Mouse (Mus musculus) hindbrain, embryonic 16.5 days (tissue): ENCODE data around the gene Abr. TPM values are rescaled to one million over a fixed set of nuclear protein-coding genes. Genes with fewer than 3 reads are reported as not detected.

Source experiments
- ATAC-seq: fragments of 200-750 bp; cut with Nextera tagmentation; 2 replicates; pipeline ENCODE4 v1.8.0; 2017; ENCODE audit warnings: moderate TSS enrichment, moderate library complexity
- H3K27ac ChIP-seq: fragments of 300-500 bp; sonication (generic); 2 replicates; pipeline ENCODE4 v1.5.1; 2014; ENCODE audit warnings: low read depth, mild to moderate bottlenecking, control low read depth, low read length, moderate library complexity
- H3K27me3 ChIP-seq: fragments of 300-500 bp; sonication (generic); replicated peaks from 2 replicates; pipeline ENCODE4 v1.6.1; 2014; ENCODE audit warnings: low read length; ENCODE audit not compliant: control insufficient read depth, insufficient read depth
- H3K36me3 ChIP-seq: fragments of 300-500 bp; sonication (generic); 2 replicates; pipeline ENCODE4 v1.6.1; 2014; ENCODE audit warnings: mild to moderate bottlenecking, low read length, moderate library complexity, mixed read lengths; ENCODE audit not compliant: control insufficient read depth, insufficient read depth
- H3K4me1 ChIP-seq: fragments of 300-500 bp; sonication (generic); 2 replicates; pipeline ENCODE4 v1.6.1; 2014; ENCODE audit warnings: low read depth, low read length; ENCODE audit not compliant: control insufficient read depth, insufficient read depth
- H3K4me2 ChIP-seq: fragments of 300-500 bp; sonication (generic); 2 replicates; pipeline ENCODE4 v1.6.1; 2014; ENCODE audit warnings: mild to moderate bottlenecking, low read length, control low read depth, moderate library complexity
- H3K4me3 ChIP-seq: fragments of 300-500 bp; sonication (generic); 2 replicates; pipeline ENCODE4 v1.5.1; 2014; ENCODE audit warnings: mild to moderate bottlenecking, low read length, control low read depth, moderate library complexity
- H3K9ac ChIP-seq: fragments of 300-500 bp; sonication (generic); 2 replicates; pipeline ENCODE4 v1.6.1; 2014; ENCODE audit warnings: low read depth, mild to moderate bottlenecking, control low read depth, low read length, moderate library complexity
- H3K9me3 ChIP-seq: fragments of 300-500 bp; sonication (generic); 2 replicates; pipeline ENCODE4 v1.6.1; 2014; ENCODE audit warnings: mild to moderate bottlenecking, low read length, moderate library complexity; ENCODE audit not compliant: control insufficient read depth
- WGBS: fragments of 180-500 bp; shearing (Covaris S2); extraction: QIAGEN DNeasy Blood & Tissue Kit; methylation state at CpG from one replicate; pipeline ENCODE4 v1.1.7; 2014; 5-methylcytosine and 5-hydroxymethylcytosine counted together
- polyA plus RNA-seq: library from polyadenylated mRNA; unstranded; fragments of >200 nt; fragmentation: Nextera tagmentation; extraction: Ambion mirVana; gene quantifications from 2 replicates; pipeline ENCODE4 v1.2.1, GENCODE M21; 2015

Gene Abr
- polyA plus RNA-seq, 1 experiment from 2014 or later, result 85.2 TPM

DNA sequence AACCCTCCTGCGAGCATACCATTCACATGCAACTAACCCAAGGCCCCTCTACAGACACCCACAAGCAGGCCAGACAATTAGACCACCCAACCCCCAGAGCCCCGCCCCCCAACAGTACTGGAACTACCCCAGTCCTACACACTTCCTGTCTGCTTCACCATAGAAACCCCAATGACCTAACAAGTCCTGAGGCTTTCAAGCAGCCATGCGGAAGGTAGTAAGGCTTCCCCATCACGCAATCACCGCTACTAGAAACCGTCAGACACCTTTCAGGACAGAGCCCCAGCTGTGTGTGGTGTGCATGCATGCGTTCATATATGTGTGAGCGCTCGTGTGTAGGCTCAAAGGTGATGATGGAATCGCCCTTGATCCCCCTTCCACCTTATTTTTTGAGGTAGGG is 165.2 kb downstream of the Abr start:
- Histone ChIP-seq H3K4me3 (no peak overlapping the region), H3K27me3 (no peaks in the 10 kb centered on the region), H3K4me2 (no peak overlapping the region), H3K9ac (no peak overlapping the region), H3K9me3 (no peaks in the 10 kb centered on the region), H3K27ac (peak overlapping the region; percentile 24), H3K4me1 (peaks cover 7% of the 10 kb centered on the region), H3K36me3 (peaks cover 46% of the 10 kb centered on the region)
- 61% methylated on average over 10 of the region's 10 CpGs for WGBS
- ATAC-seq, result peak; percentile 4; the same call in 1 of the 2 replicates

DNA sequence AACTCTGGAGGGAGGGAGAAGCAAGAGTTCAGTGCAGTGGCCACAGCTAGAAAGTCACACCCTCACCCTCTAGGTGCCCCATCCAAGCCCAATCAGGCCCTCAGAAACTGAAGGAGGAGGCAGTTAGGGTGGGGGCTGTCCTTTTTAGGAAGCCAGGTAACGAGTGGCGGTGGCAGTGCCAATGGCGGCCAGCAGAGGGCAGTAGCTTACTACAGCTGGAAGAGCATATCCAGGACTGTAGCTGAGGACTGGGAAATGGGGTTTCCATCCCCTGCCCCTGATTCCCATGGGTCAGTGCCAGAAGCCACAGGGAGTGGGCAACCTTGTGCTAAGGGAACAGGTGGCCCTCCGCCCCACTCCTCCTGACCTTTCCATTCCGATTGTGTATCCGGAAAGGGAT is 165.9 kb downstream of the Abr start:
- H3K4me3 ChIP-seq, result no peak overlapping the region
- H3K27me3 ChIP-seq, result no peaks in the 10 kb centered on the region
- peak overlapping the region; percentile 24; the same call in 1 of the 2 replicates for H3K27ac ChIP-seq
- H3K4me2 ChIP-seq, result no peak overlapping the region
- no peak overlapping the region for H3K9ac ChIP-seq
- H3K4me1 ChIP-seq, result peaks cover 7% of the 10 kb centered on the region
- H3K9me3 ChIP-seq, result no peaks in the 10 kb centered on the region
- peaks cover 44% of the 10 kb centered on the region for H3K36me3 ChIP-seq
- 14% methylated on average over 6 of the region's 6 CpGs for WGBS
- ATAC-seq, result peak; percentile 50; the same call in 1 of the 2 replicates

DNA sequence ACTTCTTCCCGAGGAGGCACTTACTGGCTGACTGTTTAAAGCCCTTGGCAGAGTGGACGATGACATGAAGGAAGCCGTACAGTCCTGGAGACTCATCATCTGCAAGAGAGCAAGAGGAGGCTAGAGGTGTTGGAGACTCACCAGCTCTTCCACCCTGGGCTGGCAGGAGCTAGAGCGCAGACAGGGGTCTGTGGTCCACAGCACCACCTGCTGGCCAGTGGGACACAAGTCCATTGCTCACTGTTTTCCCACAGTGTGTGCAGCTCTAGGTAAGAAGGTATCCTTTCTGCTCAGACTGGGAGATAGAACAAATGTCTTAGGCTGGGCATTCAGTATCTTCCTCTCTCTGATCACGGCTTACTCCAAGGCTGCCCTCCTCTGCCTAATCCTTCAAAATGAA is 167.6 kb downstream of the Abr start:
- Histone ChIP-seq H3K27me3 (no peaks in the 10 kb centered on the region), H3K4me2 (no peak overlapping the region), H3K9me3 (no peaks in the 10 kb centered on the region), H3K4me1 (peaks cover 19% of the 10 kb centered on the region), H3K27ac (no peak overlapping the region), H3K9ac (no peak overlapping the region), H3K36me3 (peaks cover 33% of the 10 kb centered on the region), H3K4me3 (no peak overlapping the region)
- peak; percentile 26; the same call in 1 of the 2 replicates for ATAC-seq
- WGBS, result 57% methylated on average over 5 of the region's 5 CpGs

DNA sequence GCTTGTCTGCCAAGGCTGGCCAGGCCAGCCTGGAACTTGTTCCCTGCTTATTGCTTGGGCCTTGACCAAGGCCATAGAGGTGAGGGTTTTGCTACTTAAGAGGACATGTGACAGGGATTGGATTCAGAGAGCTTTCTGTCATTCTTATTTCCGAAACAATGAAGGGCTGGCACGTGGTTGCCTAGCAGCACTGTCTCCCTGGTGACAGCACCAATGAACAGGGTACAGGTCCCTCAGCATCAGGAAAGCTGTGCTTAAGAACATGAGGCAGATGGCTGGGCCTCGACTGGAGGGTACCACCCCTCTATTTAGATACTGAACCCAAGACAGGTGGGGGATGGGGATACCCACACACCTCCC is 171.9 kb downstream of the Abr start:
- H3K36me3 ChIP-seq, result peaks cover 24% of the 10 kb centered on the region
- H3K27ac ChIP-seq, result peak overlapping the region; percentile 83
- H3K4me3 ChIP-seq, result no peak overlapping the region
- ATAC-seq, result peak; percentile 73
- peak overlapping the region; percentile 8; the same call in 1 of the 2 replicates for H3K9ac ChIP-seq
- H3K27me3 ChIP-seq, result no peaks in the 10 kb centered on the region
- 13% methylated on average over 3 of the region's 3 CpGs for WGBS
- H3K4me1 ChIP-seq, result peaks cover 27% of the 10 kb centered on the region
- no peaks in the 10 kb centered on the region for H3K9me3 ChIP-seq
- H3K4me2 ChIP-seq, result no peak overlapping the region

DNA sequence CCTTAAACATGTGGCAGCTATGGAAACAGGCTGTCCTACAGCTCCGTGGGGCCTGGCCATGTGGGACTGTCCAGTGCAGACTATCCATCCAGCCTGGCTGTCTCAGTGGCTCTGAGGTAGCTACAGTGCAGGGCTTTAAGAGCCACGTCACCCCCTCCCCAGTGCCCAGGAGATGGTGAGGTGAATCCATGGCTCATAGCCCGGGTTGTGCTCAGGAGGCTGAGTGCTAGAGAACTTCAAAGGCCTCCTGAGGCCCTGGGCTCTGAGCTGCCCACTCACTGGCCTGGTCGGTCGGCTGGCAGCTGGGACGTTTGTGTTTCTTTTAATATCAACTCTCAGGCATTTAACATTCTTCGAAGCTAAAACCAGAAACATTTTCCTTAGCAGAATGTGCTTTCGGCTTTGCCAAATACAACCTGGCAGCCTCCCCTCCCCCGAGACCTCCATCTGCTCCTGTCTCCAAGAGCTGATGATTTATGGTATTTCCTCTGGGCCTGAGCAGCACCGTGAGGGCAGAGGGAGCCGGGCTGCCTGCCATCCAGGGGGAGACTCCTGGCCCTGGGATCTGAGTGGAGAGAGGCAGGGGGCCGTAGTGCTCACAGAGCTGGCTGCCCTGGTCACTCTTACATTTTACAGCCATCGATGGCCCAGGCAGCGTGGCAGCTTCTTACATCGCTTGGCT is 172.5 kb downstream of the Abr start:
- no peak overlapping the region for H3K4me3 ChIP-seq
- peak; percentile 74 for ATAC-seq
- 10% methylated on average over 15 of the region's 15 CpGs for WGBS
- H3K36me3 ChIP-seq, result peaks cover 24% of the 10 kb centered on the region
- H3K27ac ChIP-seq, result peak overlapping the region; percentile 83
- H3K9ac ChIP-seq, result peak overlapping the region; percentile 8
- no peaks in the 10 kb centered on the region for H3K27me3 ChIP-seq
- no peaks in the 10 kb centered on the region for H3K9me3 ChIP-seq
- peaks cover 27% of the 10 kb centered on the region for H3K4me1 ChIP-seq
- no peak overlapping the region for H3K4me2 ChIP-seq

DNA sequence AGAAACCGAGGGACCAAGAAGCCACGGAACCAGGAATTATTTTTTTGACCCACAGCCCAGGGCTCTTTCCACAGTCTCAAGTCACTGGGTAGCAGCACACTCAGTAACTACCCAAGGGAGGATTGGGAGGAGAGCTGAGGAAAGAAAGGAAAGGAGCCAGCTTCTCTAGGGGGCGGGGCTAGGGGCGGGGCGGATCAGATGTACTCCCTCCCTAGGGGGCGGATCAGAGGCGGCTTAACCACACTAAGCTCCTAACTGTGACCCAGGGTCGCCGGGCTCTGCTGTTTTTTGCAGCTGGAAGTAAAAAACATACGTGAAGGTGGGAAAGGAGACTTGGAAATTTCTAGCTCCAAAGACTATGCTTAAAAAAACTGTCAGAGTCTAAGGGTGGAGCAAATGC is 175.9 kb downstream of the Abr start:
- ATAC-seq, result no peak

DNA sequence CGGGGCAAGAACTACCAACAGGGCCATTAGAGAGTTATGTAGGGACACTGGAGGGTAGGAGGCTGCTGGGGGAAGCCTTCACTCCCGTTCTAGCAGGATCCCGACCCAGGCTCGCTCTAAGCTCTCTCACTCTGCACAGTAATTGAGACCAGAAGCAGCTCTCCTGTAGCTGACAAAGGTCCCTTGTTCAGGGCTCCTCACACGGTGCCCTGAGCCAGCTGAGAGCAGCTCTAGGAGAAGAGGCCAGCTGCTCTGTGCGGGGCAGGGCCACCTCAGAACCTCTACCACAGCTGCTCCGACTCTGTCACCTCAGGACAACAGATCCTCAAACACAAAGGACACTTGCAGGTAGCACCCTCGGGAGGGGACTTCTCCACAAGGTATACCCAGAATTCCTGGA is 176.7 kb downstream of the Abr start:
- H3K9ac ChIP-seq, result no peak overlapping the region
- no peak overlapping the region for H3K4me2 ChIP-seq
- no peak for ATAC-seq
- no peaks in the 10 kb centered on the region for H3K27me3 ChIP-seq
- H3K27ac ChIP-seq, result no peak overlapping the region
- no peaks in the 10 kb centered on the region for H3K9me3 ChIP-seq
- 0 out of 2 replicates have a peak, but pooled peaks cover 5% of the 10 kb centered on the region for H3K36me3 ChIP-seq
- H3K4me1 ChIP-seq, result peaks cover 28% of the 10 kb centered on the region
- H3K4me3 ChIP-seq, result no peak overlapping the region
- WGBS, result 39% methylated on average over 8 of the region's 8 CpGs

More for the DNA sequence above, 175.9 kb downstream of the Abr start:
- Histone ChIP-seq H3K27me3 (no peaks in the 10 kb centered on the region), H3K4me2 (no peak overlapping the region), H3K27ac (no peak overlapping the region), H3K9me3 (no peaks in the 10 kb centered on the region), H3K36me3 (0 out of 2 replicates have a peak, but pooled peaks cover 5% of the 10 kb centered on the region), H3K9ac (no peak overlapping the region), H3K4me3 (no peak overlapping the region), H3K4me1 (peaks cover 27% of the 10 kb centered on the region)
- WGBS, result 7% methylated on average over 10 of the region's 10 CpGs

DNA sequence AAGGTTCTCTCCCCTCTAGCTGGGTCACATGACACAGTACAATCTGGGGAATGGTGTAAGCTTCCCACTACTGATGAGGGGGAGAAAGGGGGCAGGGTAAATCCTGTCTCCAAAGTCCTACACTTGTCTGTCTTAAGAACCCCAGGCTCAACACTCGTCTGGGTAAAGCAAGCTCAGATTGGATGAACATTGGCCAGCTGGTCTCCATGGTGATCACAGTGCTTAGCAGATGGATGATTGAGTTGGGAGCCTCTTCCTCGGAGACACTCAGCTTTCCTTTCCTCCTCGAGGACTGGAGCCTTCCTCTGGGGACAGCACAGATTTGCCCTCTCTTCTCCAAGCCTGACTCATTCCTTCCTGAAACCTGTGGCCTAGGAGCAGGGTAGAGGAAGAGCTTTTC is 182.4 kb downstream of the Abr start:
- Histone ChIP-seq H3K4me2 (no peak overlapping the region), H3K4me1 (peaks cover 43% of the 10 kb centered on the region), H3K36me3 (0 out of 2 replicates have a peak, but pooled peaks cover 2% of the 10 kb centered on the region), H3K4me3 (no peak overlapping the region), H3K27me3 (no peaks in the 10 kb centered on the region), H3K9ac (no peak overlapping the region), H3K27ac (no peak overlapping the region), H3K9me3 (no peaks in the 10 kb centered on the region)
- WGBS, result 7% methylated on average over 3 of the region's 3 CpGs
- ATAC-seq, result peak; percentile 13; the same call in 1 of the 2 replicates

DNA sequence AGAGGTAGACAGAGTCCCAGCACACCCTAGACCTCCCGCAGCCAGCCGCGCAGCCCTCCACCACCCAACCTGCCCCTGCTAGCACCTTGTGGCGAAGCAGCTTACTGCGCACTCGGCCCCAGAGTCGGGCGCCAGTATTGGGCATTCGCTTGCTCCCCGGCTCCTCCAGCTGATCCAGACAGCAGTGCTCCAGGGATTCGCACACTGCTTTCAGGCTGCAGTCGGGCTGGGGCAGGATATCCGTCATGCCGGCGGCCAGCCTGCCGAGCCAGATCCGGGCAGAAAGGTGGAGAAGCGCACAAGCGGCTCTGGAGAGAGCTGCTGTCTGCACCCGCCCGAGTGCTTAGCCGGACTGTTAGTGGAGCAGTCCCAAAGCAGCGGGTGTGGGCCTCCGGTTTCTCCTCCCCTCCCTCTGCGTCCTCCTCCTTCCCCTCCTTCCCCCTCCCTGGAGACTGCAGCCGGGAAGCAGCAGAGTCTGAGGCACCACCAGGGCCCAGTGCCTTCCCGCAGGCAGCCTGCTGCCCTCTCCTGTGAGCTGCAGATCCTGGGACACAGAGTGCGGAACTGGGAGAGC is 185.2 kb downstream of the Abr start:
- Histone ChIP-seq H3K27me3 (no peaks in the 10 kb centered on the region), H3K9me3 (no peaks in the 10 kb centered on the region), H3K4me2 (peak overlapping the region; percentile 49), H3K4me1 (peaks cover 43% of the 10 kb centered on the region), H3K27ac (peak overlapping the region; percentile 69), H3K9ac (peak overlapping the region; percentile 48), H3K36me3 (peaks cover 9% of the 10 kb centered on the region), H3K4me3 (peak overlapping the region; percentile 31)
- WGBS, result 7% methylated on average over 28 of the region's 28 CpGs
- ATAC-seq, result peak; percentile 61
